Mouse (Mus musculus): ENCODE data around the gene Pabpc4. TPM values are rescaled to one million over a fixed set of nuclear protein-coding genes. Genes with fewer than 3 reads are reported as not detected.

The Pabpc4 gene
- total and polyA plus RNA-seq, 3 experiments, result 394 to 684 TPM; not detected in 1

- H3K9ac ChIP-seq (ENCODE audit: control insufficient read depth, low read depth, low read length, poor library complexity, severe bottlenecking), result no peak overlapping the region
- no peaks in the 10 kb centered on the region for H3K9me3 ChIP-seq (replicated peaks; ENCODE audit: insufficient read depth, low read length)
- TF ChIP-seq MAZ (IDR thresholded peaks at IDR 0.05; ENCODE audit: low read depth, low read length), result no peak
- no peak for TF ChIP-seq JUND (IDR thresholded peaks at IDR 0.05; ENCODE audit: low read depth, low read length)
- TF ChIP-seq ZKSCAN1 (IDR thresholded peaks at IDR 0.05; ENCODE audit: low read depth, low read length), result no peak
- no peak for TF ChIP-seq POLR2A (IDR thresholded peaks at IDR 0.05; ENCODE audit: control insufficient read depth in 1 of 2, insufficient read depth in 1 of 2, low read depth in 1 of 2, low read length in 2 of 2, poor library complexity in 1 of 2)
- no peak for TF ChIP-seq GABPA (IDR thresholded peaks at IDR 0.05; ENCODE audit: low read depth, low read length)
- TF ChIP-seq ETS1 (IDR thresholded peaks at IDR 0.05; ENCODE audit: low read depth, low read length), result no peak
- TF ChIP-seq MXI1 (IDR thresholded peaks at IDR 0.05; ENCODE audit: low read depth, low read length), result no peak
- no peak for TF ChIP-seq TBP (IDR thresholded peaks at IDR 0.05; ENCODE audit: low read depth, low read length)
- TF ChIP-seq ZMIZ1 (IDR thresholded peaks at IDR 0.05; ENCODE audit: low read depth, low read length), result no peak
- TF ChIP-seq ZNF384 (IDR thresholded peaks at IDR 0.05; ENCODE audit: low read depth, low read length), result no peak
- TF ChIP-seq BHLHE40 (IDR thresholded peaks at IDR 0.05; ENCODE audit: borderline replicate concordance, low read depth, low read length), result no peak
- TF ChIP-seq GATA1 (IDR thresholded peaks at IDR 0.05; ENCODE audit: low read depth, low read length), result no peak
- TF ChIP-seq SMC3 (IDR thresholded peaks at IDR 0.05; ENCODE audit: low read depth, low read length), result no peak
- no peak for TF ChIP-seq MAX (IDR thresholded peaks at IDR 0.05; ENCODE audit: low read length)
- TF ChIP-seq USF2 (IDR thresholded peaks at IDR 0.05; ENCODE audit: borderline replicate concordance in 1 of 2, insufficient read depth in 1 of 2, low read depth in 1 of 2, low read length in 2 of 2), result no peak
- no peak for TF ChIP-seq RAD21 (IDR thresholded peaks at IDR 0.05; ENCODE audit: low read depth, low read length)
- TF ChIP-seq CTCF (IDR thresholded peaks at IDR 0.05 in 2 of 3, conservative IDR thresholded peaks at IDR 0.05 in 1 of 3; ENCODE audit: control insufficient read depth in 1 of 3, insufficient read depth in 1 of 3, low read depth in 2 of 3, low read length in 3 of 3, poor library complexity in 1 of 3, severe bottlenecking in 1 of 3), result no peak
- TF ChIP-seq E2F4 (IDR thresholded peaks at IDR 0.05; ENCODE audit: borderline replicate concordance, low read depth, low read length), result no peak
- TF ChIP-seq MEF2A (IDR thresholded peaks at IDR 0.05; ENCODE audit: extremely low read depth, insufficient replicate concordance, low read depth, low read length, poor library complexity, severe bottlenecking), result no peak
- H3K27me3 ChIP-seq (ENCODE audit: control insufficient read depth in 1 of 2, insufficient read depth in 2 of 2, low read length in 2 of 2), result peaks cover 12 to 15% of the 10 kb centered on the region in 2 experiments
- H3K79me2 ChIP-seq (ENCODE audit: control insufficient read depth, insufficient read depth, low read length, poor library complexity), result no peaks in the 10 kb centered on the region
- no peaks in the 10 kb centered on the region for H3K4me1 ChIP-seq (ENCODE audit: control insufficient read depth in 1 of 2, insufficient read depth in 2 of 2, low read length in 2 of 2)
- DNase-seq (ENCODE audit: low read depth, low spot score), result no peak
- no peak overlapping the region for H3K27ac ChIP-seq (ENCODE audit: control insufficient read depth, low read depth, low read length)
- no peak overlapping the region for H3K4me3 ChIP-seq (ENCODE audit: control insufficient read depth in 1 of 2, insufficient read depth in 1 of 2, low read depth in 2 of 2, low read length in 2 of 2)
- no peaks in the 10 kb centered on the region for H3K36me3 ChIP-seq (ENCODE audit: control insufficient read depth in 1 of 2, insufficient read depth in 2 of 2, low read length in 2 of 2)
These were observed 15.5 kb upstream of the Pabpc4 start for GRCm38 (mm10) chr4:123246651-123247050.

DNA sequence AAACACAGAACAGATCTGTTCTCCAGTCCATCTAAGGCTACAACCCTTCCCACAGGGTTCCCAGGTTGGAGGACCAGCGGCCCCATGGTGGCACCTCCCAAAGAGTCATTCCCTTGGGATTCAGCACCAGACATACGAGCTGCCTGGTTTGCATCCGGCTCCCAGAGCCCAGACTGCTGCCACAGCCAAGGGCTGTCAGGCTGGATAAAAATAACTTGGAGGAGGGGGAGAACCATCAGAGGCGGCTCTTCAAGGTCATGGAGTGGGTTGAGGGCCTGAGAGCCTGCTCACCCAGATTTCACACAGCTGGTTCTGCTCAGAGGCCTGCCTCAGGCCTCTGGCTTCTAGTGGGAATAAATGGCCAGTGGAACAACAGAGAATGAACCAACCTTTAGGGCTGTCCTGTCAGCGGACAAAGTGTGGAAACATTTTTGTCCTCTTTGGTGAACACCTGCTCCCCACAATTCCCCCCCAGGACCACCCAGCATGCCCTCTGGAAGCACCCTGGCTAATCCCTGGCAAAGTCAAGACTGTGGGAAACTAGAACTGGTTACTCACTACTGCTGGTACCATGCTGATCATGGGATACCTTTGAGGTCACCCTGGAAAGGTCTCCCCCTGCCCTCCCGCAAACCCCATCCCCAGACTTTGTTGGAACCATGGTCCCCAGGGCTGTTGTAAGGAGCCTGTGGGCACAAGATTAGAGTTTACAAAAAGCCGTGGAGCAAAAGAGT is 14.8 kb upstream of the Pabpc4 start:
- Histone ChIP-seq H3K36me3 (ENCODE audit: control insufficient read depth in 1 of 2, insufficient read depth in 2 of 2, low read length in 2 of 2) (no peaks in the 10 kb centered on the region), H3K27ac (ENCODE audit: control insufficient read depth, low read depth, low read length) (no peak overlapping the region), H3K4me3 (ENCODE audit: control insufficient read depth in 1 of 2, insufficient read depth in 1 of 2, low read depth in 2 of 2, low read length in 2 of 2) (no peak overlapping the region), H3K4me1 (ENCODE audit: control insufficient read depth in 1 of 2, insufficient read depth in 2 of 2, low read length in 2 of 2) (no peaks in the 10 kb centered on the region), H3K27me3 (ENCODE audit: control insufficient read depth in 1 of 2, insufficient read depth in 2 of 2, low read length in 2 of 2) (peaks cover 8 to 15% of the 10 kb centered on the region in 2 experiments), H3K79me2 (ENCODE audit: control insufficient read depth, insufficient read depth, low read length, poor library complexity) (no peaks in the 10 kb centered on the region), H3K9ac (ENCODE audit: control insufficient read depth, low read depth, low read length, poor library complexity, severe bottlenecking) (no peak overlapping the region), H3K9me3 (replicated peaks; ENCODE audit: insufficient read depth, low read length) (no peaks in the 10 kb centered on the region)
- no peak for DNase-seq (ENCODE audit: low read depth, low spot score)
- no peak for TF ChIP-seq HCFC1 (IDR thresholded peaks at IDR 0.05; ENCODE audit: low read depth, low read length)
- TF ChIP-seq ZMIZ1 (IDR thresholded peaks at IDR 0.05; ENCODE audit: low read depth, low read length), result no peak
- no peak for TF ChIP-seq ZKSCAN1 (IDR thresholded peaks at IDR 0.05; ENCODE audit: low read depth, low read length)
- no peak for TF ChIP-seq UBTF (IDR thresholded peaks at IDR 0.05; ENCODE audit: borderline replicate concordance, insufficient read depth, low read depth, low read length)
- TF ChIP-seq USF2 (IDR thresholded peaks at IDR 0.05; ENCODE audit: borderline replicate concordance in 1 of 2, insufficient read depth in 1 of 2, low read depth in 1 of 2, low read length in 2 of 2), result no peak
- no peak for TF ChIP-seq POLR2A (IDR thresholded peaks at IDR 0.05; ENCODE audit: control insufficient read depth in 1 of 2, insufficient read depth in 1 of 2, low read depth in 1 of 2, low read length in 2 of 2, poor library complexity in 1 of 2)
- TF ChIP-seq E2F4 (IDR thresholded peaks at IDR 0.05; ENCODE audit: borderline replicate concordance, low read depth, low read length), result no peak
